13 mouse cellular contexts compared by ENCODE assay signal in genomic region chr2:75021639-75022038, GRCm38 (mm10).
DNase-seq lines count a peak whose midpoint lies in the region; ATAC-seq lines count a peak whose summit lies in the region.
"Had no signal": no experiment of that assay in that cellular context is flagged by ENCODE, and none has a peak within 500 bp of the region (broad histone marks: within the 10 kb centered on the region; RNA-seq: fewer than 3 reads in every experiment).

No protein-coding gene starts in this region.

- H3K4me2 ChIP-seq in embryonic facial prominence, embryonic 14.5 days (ENCODE audit: low read depth, low read length) = no peak overlapping the region
- H3K4me2 ChIP-seq: limb, embryonic 15.5 days; midbrain, embryonic 12.5 days had no signal

- H3K4me1 ChIP-seq in embryonic facial prominence, embryonic 14.5 days (ENCODE audit: control insufficient read depth, insufficient read depth, low read length) = no peaks in the 10 kb centered on the region
- H3K4me1 ChIP-seq in limb, embryonic 10.5 days = peaks cover 6% of the 10 kb centered on the region
- H3K4me1 ChIP-seq: limb, embryonic 15.5 days; midbrain, embryonic 12.5 days had no signal

- peak; percentile 35 for DNase-seq in adrenal gland, adult 2 months
- no peak for DNase-seq in adrenal gland, adult 18-20 months (ENCODE audit: low spot score in 2 of 2)
- DNase-seq in embryonic facial prominence, embryonic 14.5 days (ENCODE audit: low spot score) = peak; percentile 54
- DNase-seq in heart, postnatal 14 days = peak; percentile 18 to 44
- DNase-seq in limb, embryonic 10.5 days (ENCODE audit: low spot score) = no peak
- no peak for DNase-seq in left cerebral cortex, postnatal 14 days (ENCODE audit: low spot score in 2 of 2)
- DNase-seq in ovary, adult 18-20 months (ENCODE audit: low spot score) = no peak
- DNase-seq in cerebellum, adult 9-10 months = no peak
- DNase-seq: cerebellum, postnatal 14 days; gastrocnemius, postnatal 36 days had no signal

- H3K27me3 ChIP-seq in embryonic facial prominence, embryonic 14.5 days (replicated peaks; ENCODE audit: control insufficient read depth, insufficient read depth, low read length) = no peaks in the 10 kb centered on the region
- no peaks in the 10 kb centered on the region for H3K27me3 ChIP-seq in limb, embryonic 10.5 days (ENCODE audit: low read depth, poor library complexity, severe bottlenecking)
- H3K27me3 ChIP-seq: midbrain, embryonic 12.5 days had no signal

- no peaks in the 10 kb centered on the region for H3K9me3 ChIP-seq in embryonic facial prominence, embryonic 14.5 days (ENCODE audit: control insufficient read depth, low read length)
- H3K9me3 ChIP-seq in limb, embryonic 10.5 days (replicated peaks) = no peaks in the 10 kb centered on the region
- H3K9me3 ChIP-seq: G1E; limb, embryonic 15.5 days; midbrain, embryonic 12.5 days had no signal

- 17% methylated on average over 7 of the region's 7 CpGs for WGBS in embryonic facial prominence, embryonic 14.5 days
- WGBS in limb, embryonic 10.5 days = 53% methylated on average over 7 of the region's 7 CpGs

- H3K4me3 ChIP-seq in embryonic facial prominence, embryonic 14.5 days (ENCODE audit: low read depth, low read length) = no peak overlapping the region
- H3K4me3 ChIP-seq in limb, embryonic 10.5 days = no peak overlapping the region
- H3K4me3 ChIP-seq: limb, embryonic 15.5 days; midbrain, embryonic 12.5 days had no signal

- no peak overlapping the region for H3K9ac ChIP-seq in embryonic facial prominence, embryonic 14.5 days (ENCODE audit: low read depth, low read length)
- H3K9ac ChIP-seq: limb, embryonic 15.5 days; midbrain, embryonic 12.5 days had no signal

- no peak overlapping the region for H3K27ac ChIP-seq in embryonic facial prominence, embryonic 14.5 days (replicated peaks; ENCODE audit: low read depth, low read length)
- H3K27ac ChIP-seq in limb, embryonic 10.5 days = 0 out of 2 replicates have a peak overlapping the region, but pooled peaks have one; percentile 6
- H3K27ac ChIP-seq: limb, embryonic 15.5 days; midbrain, embryonic 12.5 days had no signal

- no peaks in the 10 kb centered on the region for H3K36me3 ChIP-seq in embryonic facial prominence, embryonic 14.5 days (ENCODE audit: control insufficient read depth, insufficient read depth, low read length)
- H3K36me3 ChIP-seq in limb, embryonic 10.5 days = no peaks in the 10 kb centered on the region
- H3K36me3 ChIP-seq: G1E; limb, embryonic 15.5 days; midbrain, embryonic 12.5 days had no signal

- intact Hi-C loops in heart, postnatal 14 days (cut with DNase I) = no loop called here
- intact Hi-C loops in left cerebral cortex, postnatal 14 days (cut with DNase I) = no loop called here

- ATAC-seq in embryonic facial prominence, embryonic 14.5 days (ENCODE audit: low read depth) = no peak

Comparison
In these comparisons a context has a peak if more than half of its experiments do, and no peak if none do; other contexts are left out.
1. DNase-seq: peak in adrenal gland, adult 2 months (single experiment), embryonic facial prominence, embryonic 14.5 days (single experiment) and heart, postnatal 14 days (2 of 2); none in adrenal gland, adult 18-20 months (0 of 2), limb, embryonic 10.5 days (single experiment), left cerebral cortex, postnatal 14 days (0 of 2), ovary, adult 18-20 months (single experiment) and cerebellum, adult 9-10 months (single experiment).